Mouse (Mus musculus): Measurements from ENCODE around the gene Tmem158. TPM values are rescaled to one million over a fixed set of nuclear protein-coding genes. Genes with fewer than 3 reads are reported as not detected.

Gene Tmem158
- polyA plus RNA-seq, 1 experiment: 5.9 TPM

DNA sequence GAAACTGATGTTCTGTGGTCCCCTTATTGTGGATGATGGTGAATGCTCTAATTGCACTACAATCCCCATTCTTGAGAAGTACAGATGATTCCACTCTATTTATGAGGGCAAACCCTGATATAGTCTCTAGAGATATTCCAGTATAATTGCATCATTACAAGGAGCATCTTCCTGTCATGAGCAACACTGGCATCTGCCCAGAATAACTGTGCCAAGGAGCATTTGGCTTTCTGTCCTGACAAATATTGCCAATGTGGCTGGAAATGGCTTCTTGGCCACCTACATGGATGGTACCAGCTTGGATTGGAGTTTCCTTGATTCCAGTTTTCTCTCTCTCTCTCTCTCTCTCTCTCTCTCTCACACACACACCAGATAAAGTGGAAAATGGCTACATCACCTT lies 35.7 kb upstream of the Tmem158 start:
- no peak overlapping the region for H3K4me3 ChIP-seq (ENCODE audit: extremely low read depth, insufficient read depth, insufficient read length)
- H3K27ac ChIP-seq (ENCODE audit: insufficient read depth, low read length): no peak overlapping the region
- H3K27me3 ChIP-seq (ENCODE audit: control insufficient read depth, insufficient read depth, low read length): no peaks in the 10 kb centered on the region
- no peaks in the 10 kb centered on the region for H3K4me1 ChIP-seq (ENCODE audit: control insufficient read depth, insufficient read depth, insufficient read length)
- H3K36me3 ChIP-seq (ENCODE audit: control insufficient read depth, insufficient read depth, low read length): no peaks in the 10 kb centered on the region
- DNase-seq (ENCODE audit: low read depth in 1 of 2, low spot score in 2 of 2): no peak
- TF ChIP-seq CTCF (IDR thresholded peaks at IDR 0.05; ENCODE audit: extremely low read depth, insufficient read depth, insufficient read length, insufficient replicate concordance) (no peak), POLR2A (IDR thresholded peaks at IDR 0.05; ENCODE audit: low read depth, low read length) (no peak)

DNA sequence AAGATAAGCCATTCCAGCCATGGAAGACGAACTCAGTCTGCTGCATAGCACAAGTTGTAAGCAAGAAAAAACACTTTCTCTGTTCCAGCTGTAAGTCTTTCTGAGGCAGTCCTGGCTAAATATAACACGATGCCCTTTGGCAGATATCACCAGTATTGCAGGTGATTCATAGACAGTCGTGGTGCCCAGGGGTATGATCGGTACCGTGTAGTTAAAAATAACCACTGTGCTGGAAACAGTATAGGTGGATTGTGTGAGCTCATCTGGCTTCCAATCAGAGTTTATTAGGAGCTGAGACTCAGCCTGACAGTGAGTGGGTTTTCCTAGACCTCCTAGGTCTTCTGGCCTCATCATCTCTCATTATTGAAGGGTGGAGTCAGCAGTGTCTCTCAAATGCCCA lies 34.0 kb upstream of the Tmem158 start:
- H3K4me3 ChIP-seq (ENCODE audit: extremely low read depth, insufficient read depth, insufficient read length): no peak overlapping the region
- no peak overlapping the region for H3K27ac ChIP-seq (ENCODE audit: insufficient read depth, low read length)
- TF ChIP-seq CTCF (IDR thresholded peaks at IDR 0.05; ENCODE audit: extremely low read depth, insufficient read depth, insufficient read length, insufficient replicate concordance) (no peak), POLR2A (IDR thresholded peaks at IDR 0.05; ENCODE audit: low read depth, low read length) (no peak)
- H3K4me1 ChIP-seq (ENCODE audit: control insufficient read depth, insufficient read depth, insufficient read length): no peaks in the 10 kb centered on the region
- WGBS: 81% methylated on average over 5 of the region's 5 CpGs
- DNase-seq (ENCODE audit: low read depth in 1 of 2, low spot score in 2 of 2): no peak
- H3K36me3 ChIP-seq (ENCODE audit: control insufficient read depth, insufficient read depth, low read length): no peaks in the 10 kb centered on the region
- no peaks in the 10 kb centered on the region for H3K27me3 ChIP-seq (ENCODE audit: control insufficient read depth, insufficient read depth, low read length)

GRCm38 (mm10) chr9:123288378-123288777 lies 27.8 kb upstream of the Tmem158 start:
- no peak overlapping the region for H3K4me3 ChIP-seq (ENCODE audit: extremely low read depth, insufficient read depth, insufficient read length)
- 89% methylated on average over 3 of the region's 3 CpGs for WGBS
- no peaks in the 10 kb centered on the region for H3K4me1 ChIP-seq (ENCODE audit: control insufficient read depth, insufficient read depth, insufficient read length)
- H3K36me3 ChIP-seq (ENCODE audit: control insufficient read depth, insufficient read depth, low read length): no peaks in the 10 kb centered on the region
- no peak for TF ChIP-seq CTCF (IDR thresholded peaks at IDR 0.05; ENCODE audit: extremely low read depth, insufficient read depth, insufficient read length, insufficient replicate concordance)
- TF ChIP-seq POLR2A (IDR thresholded peaks at IDR 0.05; ENCODE audit: low read depth, low read length): no peak
- H3K27me3 ChIP-seq (ENCODE audit: control insufficient read depth, insufficient read depth, low read length): no peaks in the 10 kb centered on the region
- H3K27ac ChIP-seq (ENCODE audit: insufficient read depth, low read length): no peak overlapping the region
- DNase-seq (ENCODE audit: low read depth in 1 of 2, low spot score in 2 of 2): no peak

DNA sequence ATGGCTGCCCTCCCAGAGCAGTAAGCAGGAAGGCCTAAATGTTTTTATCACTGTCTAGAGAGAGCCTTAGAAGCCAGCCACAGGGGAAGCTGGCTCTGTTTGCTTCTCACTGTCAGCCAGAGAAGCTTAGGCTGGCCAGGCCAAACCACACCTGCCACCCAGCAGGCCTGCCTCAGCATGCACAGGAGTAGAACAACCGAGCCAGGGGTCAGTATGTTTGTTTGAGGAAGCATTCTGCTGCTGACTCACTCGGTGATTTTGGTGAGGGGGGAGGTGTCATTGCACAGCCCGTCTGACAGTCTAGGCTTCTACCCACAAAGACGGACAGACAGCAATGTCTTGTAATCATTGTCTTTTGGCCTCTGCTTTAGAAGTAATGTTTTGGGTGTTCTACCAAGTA lies 25.1 kb upstream of the Tmem158 start:
- WGBS: 26% methylated on average over 4 of the region's 4 CpGs
- DNase-seq (ENCODE audit: low read depth in 1 of 2, low spot score in 2 of 2): no peak
- Histone ChIP-seq H3K27me3 (ENCODE audit: control insufficient read depth, insufficient read depth, low read length) (no peaks in the 10 kb centered on the region), H3K36me3 (ENCODE audit: control insufficient read depth, insufficient read depth, low read length) (no peaks in the 10 kb centered on the region), H3K4me1 (ENCODE audit: control insufficient read depth, insufficient read depth, insufficient read length) (no peaks in the 10 kb centered on the region), H3K27ac (ENCODE audit: insufficient read depth, low read length) (no peak overlapping the region), H3K4me3 (ENCODE audit: extremely low read depth, insufficient read depth, insufficient read length) (no peak overlapping the region)
- TF ChIP-seq CTCF (IDR thresholded peaks at IDR 0.05; ENCODE audit: extremely low read depth, insufficient read depth, insufficient read length, insufficient replicate concordance) (no peak), POLR2A (IDR thresholded peaks at IDR 0.05; ENCODE audit: low read depth, low read length) (no peak)

DNA sequence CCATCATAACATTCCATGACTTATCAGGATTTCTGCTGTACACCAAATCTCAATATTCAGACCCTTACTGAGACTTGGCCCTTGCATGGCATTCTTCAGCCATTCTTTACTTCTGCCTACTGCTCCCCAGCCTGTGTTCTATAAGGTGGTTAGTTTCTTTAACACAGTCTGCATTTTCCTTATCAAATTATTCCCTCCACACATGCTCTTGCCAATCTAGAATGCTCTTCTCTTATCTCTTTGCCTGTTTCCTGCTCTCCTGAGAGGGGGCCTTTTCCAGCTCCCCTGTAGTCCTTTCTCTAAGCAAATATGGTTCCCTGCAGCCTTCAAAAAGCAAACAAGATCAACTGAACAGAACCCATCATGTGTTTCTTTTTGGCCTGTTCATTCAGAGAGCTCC lies 20.2 kb upstream of the Tmem158 start:
- H3K4me3 ChIP-seq (ENCODE audit: extremely low read depth, insufficient read depth, insufficient read length): no peak overlapping the region
- no peak for DNase-seq (ENCODE audit: low read depth in 1 of 2, low spot score in 2 of 2)
- no peak for TF ChIP-seq POLR2A (IDR thresholded peaks at IDR 0.05; ENCODE audit: low read depth, low read length)
- TF ChIP-seq CTCF (IDR thresholded peaks at IDR 0.05; ENCODE audit: extremely low read depth, insufficient read depth, insufficient read length, insufficient replicate concordance): no peak
- no peak overlapping the region for H3K27ac ChIP-seq (ENCODE audit: insufficient read depth, low read length)
- no peaks in the 10 kb centered on the region for H3K36me3 ChIP-seq (ENCODE audit: control insufficient read depth, insufficient read depth, low read length)
- no peaks in the 10 kb centered on the region for H3K27me3 ChIP-seq (ENCODE audit: control insufficient read depth, insufficient read depth, low read length)
- H3K4me1 ChIP-seq (ENCODE audit: control insufficient read depth, insufficient read depth, insufficient read length): no peaks in the 10 kb centered on the region

DNA sequence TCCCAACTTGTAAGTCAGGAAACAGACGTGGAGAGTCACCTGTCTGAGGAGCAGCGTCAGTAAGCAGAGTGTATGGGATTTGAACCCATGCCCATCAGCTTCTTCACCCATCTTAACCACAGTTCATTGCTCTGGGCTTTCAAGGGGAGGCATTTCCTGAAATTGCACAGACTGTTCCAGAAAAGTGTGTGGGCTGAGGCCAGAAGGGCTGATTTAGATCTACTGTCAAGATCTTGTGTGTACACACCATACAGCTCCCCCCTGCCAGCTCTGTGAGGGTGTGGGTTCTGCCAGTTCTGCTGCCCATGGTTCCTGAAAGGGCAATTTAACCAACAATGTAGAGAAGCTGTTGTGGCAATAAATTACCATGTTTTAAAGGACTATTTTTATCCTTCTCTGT lies 17.4 kb upstream of the Tmem158 start:
- DNase-seq (ENCODE audit: low read depth in 1 of 2, low spot score in 2 of 2): no peak
- Histone ChIP-seq H3K27ac (ENCODE audit: insufficient read depth, low read length) (no peak overlapping the region), H3K27me3 (ENCODE audit: control insufficient read depth, insufficient read depth, low read length) (no peaks in the 10 kb centered on the region), H3K4me3 (ENCODE audit: extremely low read depth, insufficient read depth, insufficient read length) (no peak overlapping the region), H3K4me1 (ENCODE audit: control insufficient read depth, insufficient read depth, insufficient read length) (no peaks in the 10 kb centered on the region), H3K36me3 (ENCODE audit: control insufficient read depth, insufficient read depth, low read length) (no peaks in the 10 kb centered on the region)
- TF ChIP-seq CTCF (IDR thresholded peaks at IDR 0.05; ENCODE audit: extremely low read depth, insufficient read depth, insufficient read length, insufficient replicate concordance): no peak
- no peak for TF ChIP-seq POLR2A (IDR thresholded peaks at IDR 0.05; ENCODE audit: low read depth, low read length)
- 60% methylated on average over 2 of the region's 2 CpGs for WGBS

DNA sequence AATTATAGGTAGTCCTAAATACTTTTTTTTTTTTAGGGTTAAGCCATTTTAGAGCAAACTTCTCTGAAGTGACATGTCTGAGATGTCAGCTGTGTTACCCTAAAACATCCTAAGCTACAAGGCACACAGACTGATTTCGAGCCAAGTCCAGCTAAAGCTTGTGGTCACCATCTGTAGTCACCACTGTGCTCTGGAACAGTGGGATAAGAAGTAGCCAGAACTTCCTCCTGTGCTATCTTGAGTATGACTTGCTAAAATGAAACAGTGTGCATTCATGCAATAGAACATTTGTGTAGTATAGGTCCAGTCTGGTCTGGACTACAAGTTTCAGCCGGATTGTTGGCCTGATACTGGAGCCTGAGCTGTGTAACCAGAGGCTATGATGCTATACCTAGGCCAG lies 14.8 kb upstream of the Tmem158 start:
- no peak for DNase-seq (ENCODE audit: low read depth in 1 of 2, low spot score in 2 of 2)
- TF ChIP-seq CTCF (IDR thresholded peaks at IDR 0.05; ENCODE audit: extremely low read depth, insufficient read depth, insufficient read length, insufficient replicate concordance): no peak
- no peak for TF ChIP-seq POLR2A (IDR thresholded peaks at IDR 0.05; ENCODE audit: low read depth, low read length)
- 44% methylated on average over 2 of the region's 2 CpGs for WGBS
- H3K36me3 ChIP-seq (ENCODE audit: control insufficient read depth, insufficient read depth, low read length): no peaks in the 10 kb centered on the region
- no peak overlapping the region for H3K4me3 ChIP-seq (ENCODE audit: extremely low read depth, insufficient read depth, insufficient read length)
- no peaks in the 10 kb centered on the region for H3K4me1 ChIP-seq (ENCODE audit: control insufficient read depth, insufficient read depth, insufficient read length)
- H3K27ac ChIP-seq (ENCODE audit: insufficient read depth, low read length): no peak overlapping the region
- no peaks in the 10 kb centered on the region for H3K27me3 ChIP-seq (ENCODE audit: control insufficient read depth, insufficient read depth, low read length)
